Mouse (Mus musculus): Measurements from ENCODE around the gene Nxpe4. TPM values are rescaled to one million over a fixed set of nuclear protein-coding genes. Genes with fewer than 3 reads are reported as not detected.

Nxpe4 gene
- polyA plus RNA-seq, 1 experiment from 2014 or later: 4.9 TPM

GRCm38 (mm10) chr9:48245525-48245924, 83.7 kb downstream of the Nxpe4 start:
- Histone ChIP-seq H3K9me3 (no peaks in the 10 kb centered on the region), H3K27ac (no peak overlapping the region), H3K4me3 (no peak overlapping the region), H3K36me3 (replicated peaks) (no peaks in the 10 kb centered on the region), H3K27me3 (ENCODE audit: poor library complexity, severe bottlenecking) (no peaks in the 10 kb centered on the region), H3K4me1 (peaks cover 36% of the 10 kb centered on the region)
- WGBS: 66% methylated on average over 1 of the region's 1 CpGs
- no peak for DNase-seq (ENCODE audit: extremely low spot score, low spot score)

GRCm38 (mm10) chr9:48247276-48247675, 85.5 kb downstream of the Nxpe4 start:
- Histone ChIP-seq H3K27ac (no peak overlapping the region), H3K9me3 (no peaks in the 10 kb centered on the region), H3K36me3 (replicated peaks) (no peaks in the 10 kb centered on the region), H3K27me3 (ENCODE audit: poor library complexity, severe bottlenecking) (peaks cover 10% of the 10 kb centered on the region), H3K4me1 (peaks cover 49% of the 10 kb centered on the region), H3K4me3 (no peak overlapping the region)
- 50% methylated on average over 5 of the region's 5 CpGs for WGBS
- DNase-seq (ENCODE audit: extremely low spot score, low spot score): no peak

- H3K4me3 ChIP-seq: no peak overlapping the region
- no peaks in the 10 kb centered on the region for H3K36me3 ChIP-seq (replicated peaks)
- peaks cover 30% of the 10 kb centered on the region for H3K27me3 ChIP-seq (ENCODE audit: poor library complexity, severe bottlenecking)
- H3K27ac ChIP-seq: no peak overlapping the region
- H3K9me3 ChIP-seq: no peaks in the 10 kb centered on the region
- H3K4me1 ChIP-seq: peaks cover 30% of the 10 kb centered on the region
- DNase-seq (ENCODE audit: extremely low spot score, low spot score): no peak
- WGBS: 11% methylated on average over 8 of the region's 8 CpGs
Observed at GRCm38 (mm10) chr9:48252236-48252635, 90.4 kb downstream of the Nxpe4 start.

GRCm38 (mm10) chr9:48257001-48257400, 95.2 kb downstream of the Nxpe4 start:
- WGBS: 80% methylated on average over 9 of the region's 9 CpGs
- peaks cover 18% of the 10 kb centered on the region for H3K4me1 ChIP-seq
- H3K27me3 ChIP-seq (ENCODE audit: poor library complexity, severe bottlenecking): peaks cover 47% of the 10 kb centered on the region
- no peaks in the 10 kb centered on the region for H3K36me3 ChIP-seq (replicated peaks)
- DNase-seq (ENCODE audit: extremely low spot score, low spot score): no peak
- H3K4me3 ChIP-seq: no peak overlapping the region
- H3K27ac ChIP-seq: no peak overlapping the region
- H3K9me3 ChIP-seq: no peaks in the 10 kb centered on the region

- Histone ChIP-seq H3K36me3 (replicated peaks) (no peaks in the 10 kb centered on the region), H3K9me3 (no peaks in the 10 kb centered on the region), H3K27me3 (ENCODE audit: poor library complexity, severe bottlenecking) (peaks cover 38% of the 10 kb centered on the region), H3K4me3 (no peak overlapping the region), H3K4me1 (peaks cover 10% of the 10 kb centered on the region), H3K27ac (no peak overlapping the region)
- 37% methylated on average over 12 of the region's 12 CpGs for WGBS
- DNase-seq (ENCODE audit: extremely low spot score, low spot score): peak; percentile 56
Observed at GRCm38 (mm10) chr9:48257741-48258423, 96.1 kb downstream of the Nxpe4 start.

GRCm38 (mm10) chr9:48264616-48265015, 102.8 kb downstream of the Nxpe4 start:
- Histone ChIP-seq H3K27ac (no peak overlapping the region), H3K9me3 (no peaks in the 10 kb centered on the region), H3K4me3 (no peak overlapping the region), H3K4me1 (peaks cover 16% of the 10 kb centered on the region), H3K27me3 (ENCODE audit: poor library complexity, severe bottlenecking) (peaks cover 21% of the 10 kb centered on the region), H3K36me3 (replicated peaks) (no peaks in the 10 kb centered on the region)
- no peak for DNase-seq (ENCODE audit: extremely low spot score, low spot score)
- WGBS: 86% methylated on average over 6 of the region's 6 CpGs

GRCm38 (mm10) chr9:48265491-48265890, 103.7 kb downstream of the Nxpe4 start:
- DNase-seq (ENCODE audit: extremely low spot score, low spot score): no peak
- H3K4me1 ChIP-seq: peaks cover 16% of the 10 kb centered on the region
- peaks cover 16% of the 10 kb centered on the region for H3K27me3 ChIP-seq (ENCODE audit: poor library complexity, severe bottlenecking)
- H3K36me3 ChIP-seq (replicated peaks): no peaks in the 10 kb centered on the region
- no peak overlapping the region for H3K4me3 ChIP-seq
- 87% methylated on average over 4 of the region's 4 CpGs for WGBS
- no peaks in the 10 kb centered on the region for H3K9me3 ChIP-seq
- H3K27ac ChIP-seq: no peak overlapping the region

GRCm38 (mm10) chr9:48266286-48267027, 104.6 kb downstream of the Nxpe4 start:
- Histone ChIP-seq H3K27me3 (ENCODE audit: poor library complexity, severe bottlenecking) (peaks cover 16% of the 10 kb centered on the region), H3K9me3 (no peaks in the 10 kb centered on the region), H3K4me3 (peak overlapping the region; percentile 57), H3K36me3 (replicated peaks) (no peaks in the 10 kb centered on the region), H3K27ac (peak overlapping the region; percentile 78), H3K4me1 (peaks cover 16% of the 10 kb centered on the region)
- peak; percentile 81 for DNase-seq (ENCODE audit: extremely low spot score, low spot score)
- WGBS: 13% methylated on average over 21 of the region's 21 CpGs

GRCm38 (mm10) chr9:48267028-48267441, 105.2 kb downstream of the Nxpe4 start:
- H3K4me3 ChIP-seq: peak overlapping the region; percentile 57
- H3K27ac ChIP-seq: peak overlapping the region; percentile 78
- WGBS: 2% methylated on average over 16 of the region's 16 CpGs
- peak; percentile 63 for DNase-seq (ENCODE audit: extremely low spot score, low spot score)
- no peaks in the 10 kb centered on the region for H3K9me3 ChIP-seq
- peaks cover 16% of the 10 kb centered on the region for H3K4me1 ChIP-seq
- H3K27me3 ChIP-seq (ENCODE audit: poor library complexity, severe bottlenecking): peaks cover 16% of the 10 kb centered on the region
- H3K36me3 ChIP-seq (replicated peaks): no peaks in the 10 kb centered on the region

- Histone ChIP-seq H3K9me3 (no peaks in the 10 kb centered on the region), H3K36me3 (replicated peaks) (no peaks in the 10 kb centered on the region), H3K4me1 (peaks cover 16% of the 10 kb centered on the region), H3K4me3 (no peak overlapping the region), H3K27ac (no peak overlapping the region), H3K27me3 (ENCODE audit: poor library complexity, severe bottlenecking) (peaks cover 16% of the 10 kb centered on the region)
- DNase-seq (ENCODE audit: extremely low spot score, low spot score): no peak
- WGBS: 82% methylated on average over 1 of the region's 1 CpGs
Observed at GRCm38 (mm10) chr9:48267960-48268359, 106.1 kb downstream of the Nxpe4 start.

GRCm38 (mm10) chr9:48276831-48277230, 115.0 kb downstream of the Nxpe4 start:
- H3K4me3 ChIP-seq: no peak overlapping the region
- H3K36me3 ChIP-seq (replicated peaks): no peaks in the 10 kb centered on the region
- H3K9me3 ChIP-seq: no peaks in the 10 kb centered on the region
- 93% methylated on average over 15 of the region's 15 CpGs for WGBS
- no peak overlapping the region for H3K27ac ChIP-seq
- H3K27me3 ChIP-seq (ENCODE audit: poor library complexity, severe bottlenecking): no peaks in the 10 kb centered on the region
- DNase-seq (ENCODE audit: extremely low spot score, low spot score): no peak
- H3K4me1 ChIP-seq: no peaks in the 10 kb centered on the region

GRCm38 (mm10) chr9:48284221-48284620, 122.4 kb downstream of the Nxpe4 start:
- no peaks in the 10 kb centered on the region for H3K9me3 ChIP-seq
- no peaks in the 10 kb centered on the region for H3K36me3 ChIP-seq (replicated peaks)
- H3K4me1 ChIP-seq: no peaks in the 10 kb centered on the region
- H3K27ac ChIP-seq: no peak overlapping the region
- no peaks in the 10 kb centered on the region for H3K27me3 ChIP-seq (ENCODE audit: poor library complexity, severe bottlenecking)
- 89% methylated on average over 8 of the region's 8 CpGs for WGBS
- no peak overlapping the region for H3K4me3 ChIP-seq
- no peak for DNase-seq (ENCODE audit: extremely low spot score, low spot score)

GRCm38 (mm10) chr9:48290281-48290680, 128.5 kb downstream of the Nxpe4 start:
- Histone ChIP-seq H3K36me3 (replicated peaks) (no peaks in the 10 kb centered on the region), H3K9me3 (no peaks in the 10 kb centered on the region), H3K4me3 (no peak overlapping the region), H3K27me3 (ENCODE audit: poor library complexity, severe bottlenecking) (no peaks in the 10 kb centered on the region), H3K4me1 (no peaks in the 10 kb centered on the region), H3K27ac (no peak overlapping the region)
- 89% methylated on average over 1 of the region's 1 CpGs for WGBS
- DNase-seq (ENCODE audit: extremely low spot score, low spot score): no peak

All from forebrain, embryonic 10.5 days (tissue).